Mouse (Mus musculus): ENCODE measurements around the gene Ak1. TPM values are rescaled to one million over a fixed set of nuclear protein-coding genes. Genes with fewer than 3 reads are reported as not detected.
A peak's percentile ranks its signal among the peaks of the same experiment; 100 is the strongest.

Gene Ak1
- polyA plus RNA-seq, 1 experiment from 2014 or later, result 10.5 TPM

GRCm38 (mm10) chr2:32629276-32629976 lies 7.9 kb downstream of the Ak1 start:
- H3K4me2 ChIP-seq (replicated peaks; ENCODE audit: low read depth), result no peak overlapping the region
- H3K27ac ChIP-seq (ENCODE audit: low read depth, low read length), result no peak overlapping the region
- no peak for TF ChIP-seq CTCF (IDR thresholded peaks at IDR 0.05; ENCODE audit: low read depth)
- H3K36me3 ChIP-seq (ENCODE audit: control insufficient read depth, insufficient read depth), result no peaks in the 10 kb centered on the region
- no peak overlapping the region for H3K4me3 ChIP-seq (ENCODE audit: low read depth, low read length)
- 67% methylated on average over 9 of the region's 9 CpGs for WGBS
- no peaks in the 10 kb centered on the region for H3K27me3 ChIP-seq (replicated peaks; ENCODE audit: control insufficient read depth, insufficient read depth, low read length)
- peaks cover 10% of the 10 kb centered on the region; the same call in 1 of the 2 replicates for H3K4me1 ChIP-seq (replicated peaks; ENCODE audit: control insufficient read depth, insufficient read depth, low read length)
- no peak overlapping the region for H3K9ac ChIP-seq (ENCODE audit: low read depth, low read length)
- no peak for ATAC-seq
- no peaks in the 10 kb centered on the region for H3K9me3 ChIP-seq (ENCODE audit: control insufficient read depth)

GRCm38 (mm10) chr2:32630036-32630435 lies 8.5 kb downstream of the Ak1 start:
- TF ChIP-seq CTCF (IDR thresholded peaks at IDR 0.05; ENCODE audit: low read depth), result no peak

GRCm38 (mm10) chr2:32631046-32631445 lies 9.5 kb downstream of the Ak1 start:
- Histone ChIP-seq H3K27me3 (replicated peaks; ENCODE audit: control insufficient read depth, insufficient read depth, low read length) (no peaks in the 10 kb centered on the region), H3K4me2 (replicated peaks; ENCODE audit: low read depth) (no peak overlapping the region), H3K4me1 (replicated peaks; ENCODE audit: control insufficient read depth, insufficient read depth, low read length) (0 out of 2 replicates have a peak, but pooled peaks cover 3% of the 10 kb centered on the region), H3K27ac (ENCODE audit: low read depth, low read length) (no peak overlapping the region), H3K36me3 (ENCODE audit: control insufficient read depth, insufficient read depth) (no peaks in the 10 kb centered on the region), H3K9ac (ENCODE audit: low read depth, low read length) (no peak overlapping the region), H3K4me3 (ENCODE audit: low read depth, low read length) (no peak overlapping the region), H3K9me3 (ENCODE audit: control insufficient read depth) (no peaks in the 10 kb centered on the region)
- no peak for TF ChIP-seq CTCF (IDR thresholded peaks at IDR 0.05; ENCODE audit: low read depth)
- WGBS, result 87% methylated on average over 10 of the region's 10 CpGs
- no peak for ATAC-seq

More at GRCm38 (mm10) chr2:32630036-32630435, 8.5 kb downstream of the Ak1 start:
- WGBS, result 86% methylated on average over 8 of the region's 9 CpGs
- no peaks in the 10 kb centered on the region for H3K36me3 ChIP-seq (ENCODE audit: control insufficient read depth, insufficient read depth)
- no peak overlapping the region for H3K27ac ChIP-seq (ENCODE audit: low read depth, low read length)
- H3K4me3 ChIP-seq (ENCODE audit: low read depth, low read length), result no peak overlapping the region
- no peak overlapping the region for H3K4me2 ChIP-seq (replicated peaks; ENCODE audit: low read depth)
- no peaks in the 10 kb centered on the region for H3K27me3 ChIP-seq (replicated peaks; ENCODE audit: control insufficient read depth, insufficient read depth, low read length)
- no peak for ATAC-seq
- no peaks in the 10 kb centered on the region for H3K9me3 ChIP-seq (ENCODE audit: control insufficient read depth)
- H3K4me1 ChIP-seq (replicated peaks; ENCODE audit: control insufficient read depth, insufficient read depth, low read length), result peaks cover 10% of the 10 kb centered on the region; the same call in 1 of the 2 replicates
- H3K9ac ChIP-seq (ENCODE audit: low read depth, low read length), result no peak overlapping the region

DNA sequence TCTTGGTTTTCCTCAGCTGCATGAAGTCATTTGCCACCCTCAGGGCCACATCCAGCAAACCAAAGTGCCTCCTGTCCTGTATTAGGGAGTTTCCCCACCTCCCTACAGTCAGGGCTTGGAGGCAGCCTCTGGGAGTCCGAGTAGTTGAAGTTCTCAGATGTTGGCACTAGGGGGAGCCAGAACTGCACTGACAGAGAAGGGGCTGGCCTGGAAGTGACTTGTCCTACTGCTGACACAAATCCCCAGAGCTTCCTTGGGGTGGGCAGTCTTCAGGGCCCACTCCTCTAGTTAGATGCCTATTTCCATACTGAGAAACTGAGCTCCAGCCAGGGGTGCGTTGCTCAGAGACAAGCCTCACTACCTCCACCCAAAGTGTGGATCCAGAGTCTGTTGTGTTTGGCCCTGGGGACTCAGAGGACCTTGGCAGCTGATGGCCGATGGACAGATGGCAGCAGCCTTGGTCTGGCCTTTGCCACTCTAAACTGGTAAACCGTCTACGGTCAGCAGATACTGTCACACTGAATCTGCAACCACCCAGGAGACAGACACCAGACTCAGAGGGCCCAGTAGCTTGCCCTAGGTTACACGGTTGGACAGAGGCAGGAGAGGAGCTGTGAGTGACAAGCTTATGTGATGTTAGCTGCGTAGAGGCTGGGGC lies 10.3 kb downstream of the Ak1 start:
- Histone ChIP-seq H3K27me3 (replicated peaks; ENCODE audit: control insufficient read depth, insufficient read depth, low read length) (no peaks in the 10 kb centered on the region), H3K9me3 (ENCODE audit: control insufficient read depth) (no peaks in the 10 kb centered on the region), H3K4me1 (replicated peaks; ENCODE audit: control insufficient read depth, insufficient read depth, low read length) (no peaks in the 10 kb centered on the region), H3K36me3 (ENCODE audit: control insufficient read depth, insufficient read depth) (no peaks in the 10 kb centered on the region), H3K4me2 (replicated peaks; ENCODE audit: low read depth) (no peak overlapping the region), H3K27ac (ENCODE audit: low read depth, low read length) (no peak overlapping the region), H3K9ac (ENCODE audit: low read depth, low read length) (no peak overlapping the region), H3K4me3 (ENCODE audit: low read depth, low read length) (no peak overlapping the region)
- 52% methylated on average over 7 of the region's 7 CpGs for WGBS
- peak; percentile 41 for ATAC-seq
- TF ChIP-seq CTCF (IDR thresholded peaks at IDR 0.05; ENCODE audit: low read depth), result peak; percentile 97

DNA sequence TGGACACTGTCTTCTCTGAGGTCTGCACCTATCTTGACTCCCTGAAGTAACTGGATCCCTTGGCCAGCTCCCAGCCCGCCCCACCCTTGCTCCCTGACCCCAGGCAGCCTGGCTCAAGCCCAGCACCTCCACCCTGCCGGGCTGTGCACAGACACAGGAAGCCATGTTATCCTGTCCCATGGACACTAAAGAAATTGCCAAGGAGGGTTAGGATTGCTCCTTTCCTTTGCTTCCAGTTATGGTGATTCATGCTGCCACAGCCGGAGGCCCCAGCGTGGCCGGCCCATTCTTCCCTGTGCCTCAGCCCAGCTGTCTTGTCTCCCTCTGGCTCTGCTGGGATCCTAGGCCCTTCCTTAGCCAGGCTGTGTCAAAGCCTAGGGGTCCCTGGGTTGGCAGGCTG lies 12.1 kb downstream of the Ak1 start:
- H3K9me3 ChIP-seq (ENCODE audit: control insufficient read depth), result no peaks in the 10 kb centered on the region
- H3K27me3 ChIP-seq (replicated peaks; ENCODE audit: control insufficient read depth, insufficient read depth, low read length), result no peaks in the 10 kb centered on the region
- no peak overlapping the region for H3K4me3 ChIP-seq (ENCODE audit: low read depth, low read length)
- H3K9ac ChIP-seq (ENCODE audit: low read depth, low read length), result peak overlapping the region; percentile 18; the same call in 1 of the 2 replicates
- ATAC-seq, result no peak
- no peak for TF ChIP-seq CTCF (IDR thresholded peaks at IDR 0.05; ENCODE audit: low read depth)
- no peaks in the 10 kb centered on the region for H3K36me3 ChIP-seq (ENCODE audit: control insufficient read depth, insufficient read depth)
- 0 out of 2 replicates have a peak, but pooled peaks cover 2% of the 10 kb centered on the region for H3K4me1 ChIP-seq (replicated peaks; ENCODE audit: control insufficient read depth, insufficient read depth, low read length)
- H3K4me2 ChIP-seq (replicated peaks; ENCODE audit: low read depth), result no peak overlapping the region
- 65% methylated on average over 5 of the region's 5 CpGs for WGBS
- H3K27ac ChIP-seq (ENCODE audit: low read depth, low read length), result peak overlapping the region; percentile 57

DNA sequence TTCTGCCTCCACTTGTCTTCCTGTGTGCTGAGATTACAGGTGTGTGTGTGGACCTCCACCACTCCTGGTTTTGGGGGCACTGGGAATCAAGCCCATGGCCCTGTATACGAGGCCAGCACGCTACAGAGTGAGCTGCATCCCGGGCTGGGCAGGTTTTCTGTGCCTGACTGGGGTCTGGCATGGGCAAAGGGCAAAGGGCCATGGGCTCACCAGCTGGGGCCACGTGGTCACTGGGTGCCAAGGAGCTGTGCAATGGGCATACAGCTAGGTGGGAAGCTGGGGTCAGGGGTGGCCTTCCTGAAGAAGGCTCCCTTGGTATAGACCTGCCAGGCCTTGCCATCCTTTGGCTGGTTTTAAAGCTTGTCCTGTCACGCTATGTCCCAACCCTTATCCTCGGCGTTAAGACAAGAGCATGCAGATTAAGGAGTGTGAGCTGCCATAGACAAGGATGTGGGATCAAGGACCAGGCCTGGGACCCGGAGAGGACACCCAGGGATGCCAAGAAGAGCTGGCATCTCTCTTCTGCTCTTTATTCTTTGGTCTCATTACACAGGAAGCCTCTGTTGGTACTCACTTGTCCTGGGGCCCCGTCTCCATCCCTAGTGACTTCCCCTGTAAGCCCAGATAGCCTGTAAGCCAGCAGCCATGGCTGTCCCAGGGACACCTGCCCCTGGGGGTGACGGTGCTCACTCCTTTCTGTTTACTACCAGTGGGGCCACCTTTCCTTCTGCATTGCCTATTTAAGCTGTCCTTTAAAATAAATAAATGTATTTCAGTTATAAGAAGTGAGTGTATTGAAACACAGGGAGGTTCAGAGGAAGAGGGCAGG lies 12.9 kb downstream of the Ak1 start:
- no peak for ATAC-seq
- no peak for TF ChIP-seq CTCF (IDR thresholded peaks at IDR 0.05; ENCODE audit: low read depth)

More for the DNA sequence above, 12.9 kb downstream of the Ak1 start:
- H3K27me3 ChIP-seq (replicated peaks; ENCODE audit: control insufficient read depth, insufficient read depth, low read length), result no peaks in the 10 kb centered on the region
- H3K4me2 ChIP-seq (replicated peaks; ENCODE audit: low read depth), result no peak overlapping the region
- H3K9me3 ChIP-seq (ENCODE audit: control insufficient read depth), result no peaks in the 10 kb centered on the region
- no peak overlapping the region for H3K4me3 ChIP-seq (ENCODE audit: low read depth, low read length)
- H3K9ac ChIP-seq (ENCODE audit: low read depth, low read length), result no peak overlapping the region
- 0 out of 2 replicates have a peak, but pooled peaks cover 2% of the 10 kb centered on the region for H3K4me1 ChIP-seq (replicated peaks; ENCODE audit: control insufficient read depth, insufficient read depth, low read length)
- H3K36me3 ChIP-seq (ENCODE audit: control insufficient read depth, insufficient read depth), result no peaks in the 10 kb centered on the region
- WGBS, result 87% methylated on average over 10 of the region's 10 CpGs
- H3K27ac ChIP-seq (ENCODE audit: low read depth, low read length), result no peak overlapping the region

All from intestine, postnatal 0 days (tissue).